Mouse (Mus musculus): ENCODE results near the gene Med13l. TPM values are rescaled to one million over a fixed set of nuclear protein-coding genes. Genes with fewer than 3 reads are reported as not detected.
"Not testable (repeated sequence)": the region's sequence is repeated elsewhere in the genome, so short reads cannot be mapped to it uniquely, and the experiment has no call there.

The Med13l gene
- total RNA-seq, 2 experiments from 2014 or later, result 101 to 104 TPM

DNA sequence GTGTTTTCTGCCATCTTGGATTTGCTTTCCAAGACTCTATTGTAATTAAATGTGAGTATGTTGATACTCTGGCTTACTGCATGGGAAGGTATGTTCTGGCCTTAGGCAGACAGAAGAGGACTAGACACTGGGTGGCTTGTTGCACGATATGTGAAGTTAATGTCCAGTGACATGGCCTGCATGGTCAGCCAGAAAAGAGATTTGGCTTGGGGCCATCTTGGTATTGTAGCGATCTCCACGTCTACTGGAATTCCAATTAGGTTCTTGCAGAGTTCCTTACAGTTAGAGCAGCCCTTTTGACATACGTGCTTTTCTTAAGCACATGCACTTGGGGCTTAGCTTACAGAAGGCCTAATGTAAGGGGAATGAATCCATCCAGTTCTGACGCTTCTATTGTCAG, 86.4 kb downstream of the Med13l start:
- DNase-seq (ENCODE audit: low spot score in 2 of 2), result no peak
- intact Hi-C loops (cut with DNase I), result no loop called here

DNA sequence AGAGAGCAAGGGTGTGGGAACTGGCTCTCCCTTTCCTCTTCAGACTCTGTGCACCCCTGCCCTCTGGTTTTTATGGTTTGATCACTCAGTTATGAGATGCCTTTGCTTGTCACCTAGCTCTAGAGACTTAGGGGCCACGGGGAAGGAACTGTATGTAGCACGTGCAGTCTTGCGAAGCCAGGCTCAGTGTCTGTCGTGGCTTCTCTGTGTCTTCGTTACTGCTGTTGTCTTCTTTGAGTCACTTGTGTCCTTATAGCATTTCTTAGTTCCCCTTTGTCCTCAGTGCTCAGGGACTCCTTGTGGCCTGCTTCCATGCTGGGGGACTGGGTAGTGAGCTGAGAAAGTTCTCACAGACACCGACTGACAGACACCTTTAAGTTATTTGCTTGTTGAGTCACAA, 86.9 kb downstream of the Med13l start:
- intact Hi-C loops (cut with DNase I), result no loop called here
- no peak for DNase-seq (ENCODE audit: low spot score in 2 of 2)

DNA sequence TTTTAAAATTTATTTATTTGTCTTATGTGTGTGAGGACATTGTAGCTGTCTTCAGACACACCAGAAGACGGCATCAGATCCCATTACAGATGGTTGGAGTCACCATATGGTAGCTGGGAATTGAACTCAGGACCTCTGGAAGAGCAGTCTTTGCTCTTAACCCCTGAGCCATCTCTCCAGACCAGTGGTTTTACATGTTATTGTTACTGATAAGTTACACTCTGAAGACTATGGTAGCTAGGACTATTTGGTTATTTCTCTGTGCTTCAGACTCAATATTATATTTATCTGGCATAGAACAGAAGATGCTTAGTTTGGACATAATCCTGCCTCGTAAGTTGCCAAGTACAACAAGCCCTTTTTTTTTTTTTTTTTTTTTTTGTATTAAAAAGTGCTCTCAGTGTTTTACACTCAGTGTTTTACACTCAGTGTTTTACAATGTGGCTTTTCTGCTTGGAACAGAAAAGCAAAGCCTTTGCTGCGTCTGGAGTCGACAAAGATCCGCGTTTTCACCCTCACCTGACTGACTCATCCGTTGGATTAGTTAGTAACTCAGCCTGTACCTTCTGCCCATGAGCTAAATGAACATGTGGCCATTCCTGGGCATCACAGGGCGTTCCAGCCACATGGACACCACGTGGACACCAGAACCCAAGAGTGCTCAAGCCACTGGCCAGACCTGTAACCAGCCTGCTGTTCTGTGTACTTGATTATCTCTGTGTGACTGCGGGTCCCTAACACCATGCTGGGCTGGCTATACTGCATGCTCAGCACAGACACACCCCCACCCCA, 88.9 kb downstream of the Med13l start:
- DNase-seq (ENCODE audit: low spot score in 2 of 2), result no peak
- intact Hi-C loops (cut with DNase I), result loop anchor here (5.0 kb wide), 1 partner anchor 52 kb away; no protein-coding TSS in a partner anchor

DNA sequence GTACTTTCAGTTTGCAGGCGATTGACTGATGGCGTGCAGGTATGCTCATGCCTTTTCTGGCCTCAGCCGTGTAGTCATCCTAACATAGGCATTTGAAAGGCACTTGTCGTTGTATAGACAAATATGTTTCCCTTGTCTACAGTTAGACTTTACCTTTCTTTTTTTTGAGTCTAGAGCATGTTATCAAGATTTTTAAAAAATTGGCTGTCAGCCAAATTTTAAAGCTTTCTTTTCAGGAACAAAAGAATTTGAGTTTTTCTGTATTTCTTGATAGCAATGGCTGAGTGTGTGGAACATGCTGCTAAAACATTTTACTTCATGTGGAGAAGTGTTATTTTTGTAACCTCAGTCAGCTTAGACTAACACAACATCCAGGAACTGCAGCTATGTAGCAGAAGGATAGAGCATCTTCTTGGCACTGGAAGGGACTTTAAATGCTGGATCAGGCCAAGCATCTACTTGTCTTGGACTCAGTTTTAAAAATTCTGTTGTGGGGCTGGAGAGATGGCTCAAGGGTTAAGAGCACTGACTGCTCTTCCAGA, 89.6 kb downstream of the Med13l start:
- intact Hi-C loops (cut with DNase I), result loop anchor here (5.0 kb wide), 1 partner anchor 53 kb away; no protein-coding TSS in a partner anchor
- peak in 1 of 2 experiments; percentile 42 for DNase-seq (ENCODE audit: low spot score in 2 of 2)

DNA sequence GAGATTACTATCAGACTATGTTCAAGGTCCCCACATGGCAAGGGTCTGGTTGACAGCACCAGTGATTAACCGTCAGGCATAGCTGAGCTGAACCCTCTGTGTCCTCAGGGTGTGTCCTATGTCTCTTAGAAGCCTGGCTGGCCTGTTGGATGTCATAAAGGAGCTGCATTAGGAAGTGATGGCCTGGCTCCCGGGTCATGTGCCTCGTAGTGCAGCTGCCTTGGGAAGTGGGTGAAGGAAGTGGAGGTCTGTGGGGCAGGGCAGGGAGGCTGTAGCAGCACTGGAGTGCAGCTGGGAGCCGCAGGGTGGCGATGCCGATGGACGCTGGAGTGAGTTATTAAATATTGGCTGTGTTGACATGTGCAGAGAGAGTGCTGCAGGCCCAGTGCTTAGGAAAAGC, 90.3 kb downstream of the Med13l start:
- DNase-seq (ENCODE audit: low spot score in 2 of 2), result no peak
- intact Hi-C loops (cut with DNase I), result loop anchor here (5.0 kb wide), 1 partner anchor 53 kb away; no protein-coding TSS in a partner anchor

DNA sequence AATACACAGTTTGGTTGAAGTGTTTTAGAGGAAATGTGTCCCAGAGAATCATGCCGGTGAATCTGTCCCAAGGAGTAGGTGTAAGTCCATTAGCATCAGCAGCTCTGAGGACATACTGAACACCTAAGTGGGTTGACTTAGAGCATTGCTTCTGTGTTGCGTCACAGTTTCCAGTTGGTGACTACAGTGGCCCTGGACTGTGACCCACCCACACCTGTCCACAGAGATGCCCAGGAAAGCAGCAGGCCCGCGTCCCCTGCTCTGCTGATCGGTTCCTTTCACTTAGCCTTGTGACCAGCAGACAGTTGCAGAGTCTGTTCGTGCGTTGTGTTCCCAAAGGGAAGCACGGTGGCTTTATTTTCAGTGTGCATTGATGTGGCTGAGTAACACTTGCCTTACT, 92.1 kb downstream of the Med13l start:
- DNase-seq (ENCODE audit: low spot score in 2 of 2), result no peak
- intact Hi-C loops (cut with DNase I), result loop anchor here (5.0 kb wide), 1 partner anchor 55 kb away; no protein-coding TSS in a partner anchor

DNA sequence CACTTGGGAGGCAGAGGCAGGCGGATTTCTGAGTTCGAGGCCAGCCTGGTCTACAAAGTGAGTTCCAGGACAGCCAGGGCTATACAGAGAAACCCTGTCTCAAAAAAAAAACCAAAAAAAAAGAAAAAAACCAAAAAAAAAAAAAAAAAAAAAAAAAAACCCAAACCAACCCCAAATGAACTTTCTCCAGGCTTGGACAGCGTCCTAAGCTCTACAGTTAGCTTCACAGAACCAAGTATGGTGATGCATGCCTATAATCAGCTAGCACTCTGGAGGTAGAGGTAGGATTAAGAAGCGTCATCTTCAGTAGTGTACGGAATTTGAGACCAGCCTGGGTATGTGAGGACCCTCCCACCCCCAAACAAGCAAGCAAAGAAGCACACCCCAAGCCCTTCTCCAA, 92.6 kb downstream of the Med13l start:
- intact Hi-C loops (cut with DNase I), result loop anchor here (5.0 kb wide), 1 partner anchor 56 kb away; no protein-coding TSS in a partner anchor
- DNase-seq (ENCODE audit: low spot score in 2 of 2), result not testable (repeated sequence)

DNA sequence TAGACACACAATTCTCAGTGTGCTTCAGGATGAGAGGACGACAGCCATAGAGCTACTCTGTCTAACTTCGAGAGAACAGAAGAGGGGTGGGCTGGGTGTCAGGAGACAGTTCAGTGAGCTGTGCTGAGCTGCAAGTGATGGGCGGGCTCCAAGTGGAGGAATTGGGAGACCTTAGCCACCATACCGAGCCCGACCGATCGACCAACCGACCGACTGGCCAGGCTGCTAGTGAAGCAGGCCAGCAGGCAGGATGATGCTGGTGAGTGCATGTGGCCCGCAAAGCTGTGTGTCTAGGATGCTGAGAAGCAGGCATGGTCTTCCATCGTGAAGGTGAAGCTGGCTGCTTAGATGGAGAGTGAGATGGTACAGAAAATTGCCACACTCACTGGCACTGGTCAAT, 94.1 kb downstream of the Med13l start:
- DNase-seq (ENCODE audit: low spot score in 2 of 2), result no peak
- intact Hi-C loops (cut with DNase I), result loop anchor here (5.0 kb wide), 1 partner anchor 57 kb away; no protein-coding TSS in a partner anchor

DNA sequence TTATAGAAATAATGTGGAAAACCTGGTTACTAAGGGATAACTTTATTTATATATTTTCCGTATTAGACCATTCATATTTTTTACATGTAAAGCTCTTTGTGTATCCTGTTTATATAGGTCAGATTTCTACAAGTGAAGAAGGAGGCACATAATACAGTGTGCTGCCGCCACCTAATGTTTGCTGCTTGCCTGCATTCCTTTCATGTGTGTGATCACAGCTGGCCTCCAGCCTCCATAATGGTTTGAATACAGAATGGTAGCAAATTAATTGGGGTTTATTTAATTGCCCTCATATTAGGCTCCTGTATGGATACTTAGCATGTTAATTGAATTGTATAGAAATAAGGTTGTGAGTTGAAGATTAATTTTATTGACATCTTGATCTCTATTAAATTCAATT, 94.5 kb downstream of the Med13l start:
- intact Hi-C loops (cut with DNase I), result loop anchor here (5.0 kb wide), 2 partner anchors 323 to 388 kb away; no protein-coding TSS in a partner anchor
- no peak for DNase-seq (ENCODE audit: low spot score in 2 of 2)

DNA sequence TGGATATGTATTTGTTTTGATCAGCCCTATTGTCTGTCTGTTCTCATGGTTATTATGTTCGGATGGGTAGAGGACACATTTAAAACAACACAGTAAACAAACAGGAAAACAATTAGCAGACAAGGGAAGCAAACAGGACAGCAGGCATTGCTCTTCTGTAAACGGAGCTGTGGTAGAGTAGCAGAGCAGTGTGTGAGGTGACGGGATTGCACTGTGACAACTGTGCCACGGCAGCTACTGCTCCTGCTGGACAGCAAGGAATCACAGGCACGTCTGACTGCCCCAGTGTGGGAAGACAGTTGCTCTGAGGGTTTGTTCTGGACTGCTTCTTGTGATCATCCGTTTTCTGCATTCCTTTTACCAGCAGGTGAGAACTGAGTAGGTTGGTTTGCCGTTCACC, 94.9 kb downstream of the Med13l start:
- DNase-seq (ENCODE audit: low spot score in 2 of 2), result no peak
- intact Hi-C loops (cut with DNase I), result loop anchor here (5.0 kb wide), 2 partner anchors 323 to 388 kb away; no protein-coding TSS in a partner anchor

DNA sequence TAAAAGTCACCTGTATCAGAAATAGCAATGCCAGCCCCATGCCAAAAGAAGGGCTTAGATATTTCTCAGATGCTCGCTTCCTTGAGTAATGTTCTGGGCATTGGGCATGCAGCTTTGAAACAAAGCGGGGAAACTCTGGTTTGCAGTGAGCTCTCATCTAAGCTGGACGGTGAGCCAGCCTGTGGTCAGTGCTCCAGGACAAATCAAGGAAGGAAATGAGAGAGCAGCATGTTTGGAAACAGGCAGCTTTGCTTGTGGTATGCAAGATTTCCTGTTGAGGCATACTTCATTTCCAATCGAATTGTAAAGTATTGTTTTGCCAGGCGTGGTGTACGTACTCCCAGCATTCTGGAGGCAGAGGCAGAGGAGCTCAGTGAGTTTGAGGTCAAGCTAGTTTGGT, 95.5 kb downstream of the Med13l start:
- intact Hi-C loops (cut with DNase I), result loop anchor here (5.0 kb wide), 2 partner anchors 324 to 389 kb away; no protein-coding TSS in a partner anchor
- no peak for DNase-seq (ENCODE audit: low spot score in 2 of 2)

DNA sequence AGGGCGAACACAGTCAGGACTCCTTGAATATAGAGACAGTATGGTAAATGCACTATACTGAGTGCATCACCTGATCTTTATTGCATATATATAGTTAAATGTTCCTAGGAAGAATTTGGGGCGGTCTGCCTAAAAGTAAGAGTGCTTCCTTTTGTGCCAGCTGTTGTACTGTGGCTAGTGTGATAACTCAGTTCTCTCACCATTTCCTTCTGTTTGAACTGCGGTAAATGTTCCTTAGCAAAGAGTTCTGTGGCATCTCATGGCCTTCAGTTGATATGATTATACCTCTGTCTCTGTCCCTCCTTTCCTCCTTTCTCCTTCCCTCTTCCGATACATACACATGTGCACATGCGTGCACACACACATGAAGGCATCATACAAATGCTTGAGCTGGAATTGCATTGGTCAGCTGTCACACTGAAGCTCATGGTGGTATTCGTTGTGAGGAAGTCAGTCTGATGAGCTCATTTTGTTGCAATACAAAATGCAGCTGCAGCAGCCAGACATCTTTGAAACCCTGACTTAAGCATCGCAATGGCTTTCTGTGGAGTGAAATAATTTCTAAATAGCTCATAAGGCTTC, 97.9 kb downstream of the Med13l start:
- intact Hi-C loops (cut with DNase I), result loop anchor here (5.0 kb wide), 2 partner anchors 326 to 391 kb away; no protein-coding TSS in a partner anchor
- DNase-seq (ENCODE audit: low spot score in 2 of 2), result no peak

DNA sequence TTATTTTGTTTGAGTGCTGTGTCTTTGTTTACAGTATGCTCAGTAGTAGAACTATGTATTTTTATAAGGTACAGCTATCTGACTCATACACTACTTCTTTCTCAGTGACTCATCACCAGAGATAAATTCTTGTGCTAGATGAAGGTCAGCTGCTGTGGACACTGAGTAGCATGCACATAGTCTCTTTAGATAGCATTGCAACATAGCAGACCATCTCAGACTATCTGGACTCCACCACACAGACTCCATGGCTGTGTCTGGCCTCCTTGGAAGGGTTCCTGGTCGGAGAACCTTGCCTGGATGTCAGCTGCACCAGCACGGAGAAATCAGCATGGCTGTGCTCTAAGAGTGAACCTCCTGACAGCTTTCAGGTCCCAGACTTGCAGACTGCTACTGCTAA, 99.2 kb downstream of the Med13l start:
- intact Hi-C loops (cut with DNase I), result loop anchor here (5.0 kb wide), 2 partner anchors 327 to 392 kb away; no protein-coding TSS in a partner anchor
- no peak for DNase-seq (ENCODE audit: low spot score in 2 of 2)

DNA sequence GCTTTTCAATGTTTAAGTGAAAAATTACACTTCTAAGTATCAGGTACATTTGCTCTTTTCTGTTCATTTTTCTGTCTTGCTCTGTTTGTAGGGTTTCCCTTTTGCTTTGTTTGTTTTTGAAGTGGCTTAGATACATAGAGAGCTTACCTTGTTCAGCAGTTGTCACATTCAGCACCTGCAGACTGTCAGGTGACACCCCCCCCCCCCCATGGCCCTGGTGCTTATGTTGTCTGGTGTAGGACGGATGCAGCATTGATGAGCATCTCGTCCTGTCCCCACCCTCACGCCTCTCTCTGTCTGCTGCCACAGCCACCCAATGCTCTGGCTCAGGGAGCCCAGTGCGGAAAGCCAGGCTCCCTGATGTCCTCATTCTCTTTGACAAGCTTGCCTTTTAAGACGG, 101.3 kb downstream of the Med13l start:
- intact Hi-C loops (cut with DNase I), result no loop called here

DNA sequence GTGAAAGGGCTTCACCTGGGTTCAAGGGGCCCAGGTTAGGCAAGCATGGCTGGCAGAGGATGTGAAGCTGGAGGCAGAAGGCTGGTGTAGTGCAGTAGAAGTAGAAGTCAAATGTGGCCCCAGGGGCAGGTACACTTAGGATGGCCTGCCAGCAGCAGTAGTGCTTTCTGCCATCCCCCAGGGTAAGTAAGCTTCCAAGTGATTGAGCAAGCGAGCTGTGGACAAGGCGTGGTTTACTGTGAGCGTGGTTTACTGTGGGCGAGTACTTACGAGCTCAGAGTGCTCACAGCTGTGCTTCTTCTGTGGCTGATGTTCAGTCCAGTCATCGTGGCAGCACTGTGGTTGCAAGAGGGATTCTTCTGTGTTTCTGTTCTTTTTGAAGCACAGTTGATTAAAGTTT, 103.5 kb downstream of the Med13l start:
- intact Hi-C loops (cut with DNase I), result no loop called here
- no peak for DNase-seq (ENCODE audit: low spot score in 2 of 2)

More for the DNA sequence above, 101.3 kb downstream of the Med13l start:
- DNase-seq (ENCODE audit: low spot score in 2 of 2), result no peak

DNA sequence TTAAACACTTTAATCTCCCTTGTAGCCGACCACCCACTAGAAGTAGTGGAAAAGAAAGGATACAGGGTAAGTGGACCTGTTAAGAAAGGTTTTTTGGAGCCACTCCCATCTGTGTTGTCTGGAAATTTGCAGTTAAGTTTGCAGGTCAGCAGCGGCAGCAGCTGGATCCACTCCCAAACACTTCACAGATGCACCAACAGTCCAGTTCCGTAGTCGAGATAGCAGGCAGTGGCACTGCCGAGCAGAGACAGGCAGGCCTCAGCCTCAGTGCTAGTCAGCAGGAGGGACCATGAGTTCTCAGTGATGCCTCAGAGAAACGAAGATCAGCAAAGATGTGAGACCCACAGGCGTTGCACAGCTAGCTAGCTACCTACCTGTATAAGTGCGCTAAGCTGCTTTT, 104.5 kb downstream of the Med13l start:
- intact Hi-C loops (cut with DNase I), result no loop called here
- no peak for DNase-seq (ENCODE audit: low spot score in 2 of 2)

DNA sequence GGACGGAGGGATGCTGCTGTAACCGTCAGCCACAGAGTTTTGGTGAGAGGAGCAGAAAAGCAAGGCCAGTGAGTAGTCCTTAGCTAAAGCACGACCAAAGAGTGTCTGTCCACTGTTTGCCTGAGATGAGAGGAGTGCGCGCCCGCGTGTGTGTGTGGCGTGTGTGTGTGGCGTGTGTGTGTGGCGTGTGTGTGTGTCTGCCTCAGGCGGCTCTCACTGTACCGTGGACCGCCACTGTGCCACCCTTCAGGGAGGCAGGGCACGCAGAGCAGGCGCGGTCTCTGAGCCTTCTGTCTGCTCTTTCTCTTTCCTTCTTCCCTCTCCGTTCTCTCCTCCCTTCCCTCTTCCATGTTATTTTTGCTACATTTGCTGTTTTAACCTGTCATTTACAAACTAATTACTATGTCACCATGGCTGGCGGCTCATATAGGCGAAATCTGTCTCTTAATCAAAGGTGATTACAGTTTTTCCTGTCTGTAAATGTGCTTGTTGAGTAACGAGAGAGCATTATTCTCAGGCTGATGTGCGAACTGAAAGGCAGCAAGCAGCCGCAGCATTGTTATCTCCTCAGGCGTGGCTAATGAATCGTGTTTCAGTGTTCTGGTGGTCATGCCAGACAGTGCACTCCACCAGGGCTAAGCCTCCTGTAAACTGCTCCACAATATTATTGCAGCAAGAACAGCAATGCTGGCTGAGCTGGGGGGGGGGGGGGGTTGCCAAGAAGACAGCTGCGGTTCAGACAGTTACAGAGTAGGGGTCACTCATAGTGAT, 106.1 kb downstream of the Med13l start:
- intact Hi-C loops (cut with DNase I), result no loop called here
- DNase-seq (ENCODE audit: low spot score in 2 of 2), result no peak

DNA sequence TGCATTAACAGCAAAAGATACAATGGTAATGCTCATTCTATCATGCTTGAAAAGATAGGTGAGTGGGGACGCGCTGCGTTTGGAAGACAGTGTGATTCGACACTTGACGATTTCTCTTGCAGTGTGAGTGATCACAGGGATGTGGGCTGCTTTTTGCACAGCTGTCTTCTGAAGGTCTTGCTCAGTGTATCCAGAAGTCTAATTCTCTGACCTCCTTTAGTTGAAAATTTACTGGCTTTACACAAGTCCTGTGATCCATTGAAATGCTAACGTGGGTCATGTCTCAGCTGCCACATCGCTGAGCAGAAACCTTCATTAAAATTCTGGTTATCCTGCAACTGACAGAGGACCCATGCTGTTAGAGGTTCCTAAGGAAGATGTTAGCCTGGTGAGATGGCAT, 107.4 kb downstream of the Med13l start:
- DNase-seq (ENCODE audit: low spot score in 2 of 2), result no peak
- intact Hi-C loops (cut with DNase I), result no loop called here

DNA sequence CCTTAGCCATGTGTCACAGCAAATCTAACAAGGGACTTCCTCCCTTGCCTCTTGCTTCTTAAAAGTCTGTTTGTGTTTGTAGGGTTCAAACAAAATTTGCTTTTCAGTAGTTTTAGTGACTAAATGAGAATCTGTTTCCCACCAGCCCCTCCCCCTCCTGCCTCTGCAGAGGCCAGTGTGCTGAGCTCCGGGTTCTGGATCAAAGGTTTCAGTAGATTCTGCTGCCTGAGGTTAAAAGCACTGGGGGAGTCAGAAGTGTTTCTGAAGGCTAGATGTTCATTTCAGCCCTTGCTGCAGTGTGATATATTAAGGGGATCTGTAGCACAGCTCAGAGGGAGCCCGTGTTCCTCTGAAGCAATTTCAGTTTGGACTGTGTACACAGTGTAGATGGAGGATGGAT, 108.5 kb downstream of the Med13l start:
- intact Hi-C loops (cut with DNase I), result no loop called here
- no peak for DNase-seq (ENCODE audit: low spot score in 2 of 2)

DNA sequence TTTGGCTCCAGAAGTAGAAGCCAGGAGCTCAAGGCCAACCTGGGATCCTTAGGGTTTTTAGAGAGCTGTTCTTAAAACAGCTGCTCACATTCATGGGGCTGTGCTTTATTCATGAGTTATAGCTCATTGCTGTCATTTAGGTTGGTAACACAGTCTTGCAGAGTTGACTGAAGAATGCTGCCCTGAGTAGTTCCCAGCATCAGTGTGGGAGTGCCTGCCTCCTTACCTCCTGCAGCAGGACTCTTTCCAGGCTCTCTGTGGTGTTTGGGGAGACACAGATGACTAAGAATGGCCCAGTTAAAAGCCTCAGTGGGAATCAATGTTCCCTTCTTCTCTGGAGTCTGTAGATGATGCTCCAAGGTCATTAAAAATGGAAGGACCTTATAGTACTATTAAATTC, 111.6 kb downstream of the Med13l start:
- intact Hi-C loops (cut with DNase I), result no loop called here
- DNase-seq (ENCODE audit: low spot score in 2 of 2), result peak in 1 of 2 experiments; percentile 73
